Mouse (Mus musculus): Measurements from ENCODE around the gene Mas1. TPM values are rescaled to one million over a fixed set of nuclear protein-coding genes. Genes with fewer than 3 reads are reported as not detected.
A peak's percentile ranks its signal among the peaks of the same experiment; 100 is the strongest.

The Mas1 gene
- polyA plus RNA-seq, 1 experiment from 2014 or later, result 0.78 TPM

DNA sequence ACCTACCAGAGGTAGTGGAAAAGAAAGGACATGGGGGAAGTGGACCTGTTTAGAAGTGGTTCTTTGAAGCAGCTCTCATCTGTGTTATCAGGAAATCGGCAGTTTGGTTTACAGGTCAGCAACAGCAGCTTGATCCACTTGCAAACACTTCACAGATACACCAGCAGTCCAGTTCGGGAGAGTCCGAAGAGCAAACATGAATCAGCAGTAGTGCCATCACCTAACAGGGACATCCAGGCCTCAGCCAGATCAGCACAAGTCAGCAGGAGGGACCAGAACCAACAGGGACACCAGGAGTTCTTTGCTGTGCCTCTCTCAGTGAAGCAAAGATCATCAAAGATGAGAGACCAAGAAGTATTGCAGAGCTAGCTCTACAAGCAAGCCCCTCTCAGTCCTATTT lies 53.4 kb downstream of the Mas1 start:
- Histone ChIP-seq H3K27me3 (replicated peaks; ENCODE audit: control insufficient read depth, insufficient read depth, low read length) (no peaks in the 10 kb centered on the region), H3K9me3 (ENCODE audit: control insufficient read depth, low read length) (peaks cover 21% of the 10 kb centered on the region), H3K4me3 (ENCODE audit: low read length) (no peak overlapping the region), H3K9ac (ENCODE audit: low read depth, low read length) (no peak overlapping the region), H3K4me1 (ENCODE audit: control insufficient read depth, insufficient read depth, low read length) (peaks cover 10% of the 10 kb centered on the region), H3K4me2 (ENCODE audit: low read depth, low read length) (no peak overlapping the region), H3K36me3 (ENCODE audit: control insufficient read depth, insufficient read depth, low read length) (peaks cover 25% of the 10 kb centered on the region), H3K27ac (ENCODE audit: low read length) (no peak overlapping the region)
- WGBS, result 65% methylated on average over 3 of the region's 3 CpGs
- no peak for ATAC-seq

DNA sequence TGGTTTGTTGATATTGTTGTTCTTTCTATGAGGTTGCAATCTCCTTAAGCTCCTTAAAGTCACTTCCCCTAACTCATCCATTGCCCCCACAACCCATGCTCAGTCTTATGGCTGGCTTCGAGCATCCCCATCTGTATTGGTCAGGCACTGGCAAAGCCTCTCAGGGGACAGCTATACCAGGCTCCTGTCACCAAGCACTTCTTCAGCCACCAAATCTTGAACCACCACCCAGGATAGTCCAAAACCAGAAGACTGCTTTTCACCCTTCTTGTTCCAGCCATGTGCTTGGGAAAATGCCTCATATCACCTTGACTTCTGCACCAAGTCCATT lies 57.0 kb downstream of the Mas1 start:
- Histone ChIP-seq H3K27me3 (replicated peaks; ENCODE audit: control insufficient read depth, insufficient read depth, low read length) (no peaks in the 10 kb centered on the region), H3K9me3 (ENCODE audit: control insufficient read depth, low read length) (peaks cover 4% of the 10 kb centered on the region), H3K27ac (ENCODE audit: low read length) (peak overlapping the region; percentile 94; the same call in 1 of the 2 replicates), H3K4me1 (ENCODE audit: control insufficient read depth, insufficient read depth, low read length) (peaks cover 18% of the 10 kb centered on the region), H3K9ac (ENCODE audit: low read depth, low read length) (no peak overlapping the region), H3K36me3 (ENCODE audit: control insufficient read depth, insufficient read depth, low read length) (peaks cover 4% of the 10 kb centered on the region; the same call in 1 of the 2 replicates), H3K4me2 (ENCODE audit: low read depth, low read length) (no peak overlapping the region), H3K4me3 (ENCODE audit: low read length) (no peak overlapping the region)
- 95% methylated on average over 1 of the region's 1 CpGs for WGBS
- peak; percentile 10; the same call in 1 of the 2 replicates for ATAC-seq

DNA sequence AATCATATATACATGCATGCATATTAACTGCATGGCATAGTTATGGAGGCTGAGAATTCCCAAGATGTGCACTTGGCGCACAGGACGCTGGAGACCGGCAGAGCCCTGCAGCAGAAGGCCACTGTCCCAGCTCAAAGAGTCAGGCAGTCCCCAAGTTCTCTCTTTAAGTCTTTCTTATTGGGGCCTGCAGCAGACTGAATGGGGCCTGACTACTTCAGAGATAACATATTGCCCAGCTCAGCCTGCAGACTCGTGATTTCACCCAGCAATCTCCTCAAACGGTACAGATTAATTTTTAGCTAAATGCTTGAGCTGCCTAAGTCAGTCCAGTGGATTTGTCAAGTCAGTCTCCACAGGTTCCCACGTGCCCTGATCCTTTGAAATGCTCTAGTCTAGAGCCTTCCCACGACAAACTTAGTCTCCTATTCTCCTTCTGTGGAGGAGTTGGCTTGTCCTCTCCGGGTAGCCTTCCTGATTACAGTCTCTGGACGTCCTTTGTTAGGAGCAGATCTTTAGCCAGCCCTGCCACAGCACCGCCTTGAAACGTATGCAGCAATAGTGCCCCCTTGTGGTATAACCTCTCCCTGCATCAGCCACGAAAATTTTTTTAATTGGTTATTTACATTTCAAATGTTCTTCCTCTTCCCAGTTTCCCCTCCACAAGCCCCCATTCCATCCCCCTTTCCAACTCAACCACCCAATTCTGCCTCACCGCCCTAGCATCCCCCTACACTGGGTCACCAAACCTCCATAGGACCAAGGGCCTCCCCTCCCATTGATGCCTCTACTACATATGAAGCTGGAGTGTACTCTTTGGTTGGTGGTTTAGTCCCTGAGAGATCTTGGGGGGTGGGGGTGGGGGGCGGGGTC lies 57.6 kb downstream of the Mas1 start:
- peaks cover 18% of the 10 kb centered on the region for H3K4me1 ChIP-seq (ENCODE audit: control insufficient read depth, insufficient read depth, low read length)
- peaks cover 4% of the 10 kb centered on the region; the same call in 1 of the 2 replicates for H3K36me3 ChIP-seq (ENCODE audit: control insufficient read depth, insufficient read depth, low read length)
- 10% methylated on average over 14 of the region's 14 CpGs for WGBS
- no peak overlapping the region for H3K4me3 ChIP-seq (ENCODE audit: low read length)
- no peaks in the 10 kb centered on the region for H3K27me3 ChIP-seq (replicated peaks; ENCODE audit: control insufficient read depth, insufficient read depth, low read length)
- H3K4me2 ChIP-seq (ENCODE audit: low read depth, low read length), result peak overlapping the region; percentile 14; the same call in 1 of the 2 replicates
- H3K9ac ChIP-seq (ENCODE audit: low read depth, low read length), result peak overlapping the region; percentile 64
- H3K9me3 ChIP-seq (ENCODE audit: control insufficient read depth, low read length), result peaks cover 4% of the 10 kb centered on the region
- ATAC-seq, result peak; percentile 91
- peak overlapping the region; percentile 94 for H3K27ac ChIP-seq (ENCODE audit: low read length)

DNA sequence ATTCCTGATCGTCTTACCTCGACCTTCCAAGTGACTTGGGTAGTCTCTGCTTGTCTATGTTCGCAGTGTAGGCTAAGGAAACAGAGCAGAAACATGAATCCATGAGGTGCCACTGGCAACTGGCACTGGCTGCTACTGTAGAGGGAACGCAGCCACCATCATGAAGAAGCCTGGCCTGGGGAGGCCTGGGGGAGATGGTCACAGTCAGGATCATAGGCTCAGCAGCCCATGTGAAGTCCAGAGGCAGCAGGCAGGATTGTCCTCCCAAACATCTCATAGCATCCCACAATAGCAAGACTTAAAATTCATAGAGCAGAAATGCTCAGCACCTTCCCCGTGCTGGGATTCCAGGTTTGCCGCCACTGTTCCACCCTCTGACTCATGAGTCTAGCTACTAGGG lies 59.1 kb downstream of the Mas1 start:
- Histone ChIP-seq H3K27me3 (replicated peaks; ENCODE audit: control insufficient read depth, insufficient read depth, low read length) (no peaks in the 10 kb centered on the region), H3K4me2 (ENCODE audit: low read depth, low read length) (no peak overlapping the region), H3K27ac (ENCODE audit: low read length) (peak overlapping the region; percentile 59; the same call in 1 of the 2 replicates), H3K4me3 (ENCODE audit: low read length) (no peak overlapping the region), H3K9me3 (ENCODE audit: control insufficient read depth, low read length) (peaks cover 4% of the 10 kb centered on the region), H3K9ac (ENCODE audit: low read depth, low read length) (0 out of 2 replicates have a peak overlapping the region, but pooled peaks have one; percentile 21), H3K4me1 (ENCODE audit: control insufficient read depth, insufficient read depth, low read length) (peaks cover 18% of the 10 kb centered on the region), H3K36me3 (ENCODE audit: control insufficient read depth, insufficient read depth, low read length) (no peaks in the 10 kb centered on the region)
- ATAC-seq, result no peak
- 86% methylated on average over 6 of the region's 6 CpGs for WGBS

DNA sequence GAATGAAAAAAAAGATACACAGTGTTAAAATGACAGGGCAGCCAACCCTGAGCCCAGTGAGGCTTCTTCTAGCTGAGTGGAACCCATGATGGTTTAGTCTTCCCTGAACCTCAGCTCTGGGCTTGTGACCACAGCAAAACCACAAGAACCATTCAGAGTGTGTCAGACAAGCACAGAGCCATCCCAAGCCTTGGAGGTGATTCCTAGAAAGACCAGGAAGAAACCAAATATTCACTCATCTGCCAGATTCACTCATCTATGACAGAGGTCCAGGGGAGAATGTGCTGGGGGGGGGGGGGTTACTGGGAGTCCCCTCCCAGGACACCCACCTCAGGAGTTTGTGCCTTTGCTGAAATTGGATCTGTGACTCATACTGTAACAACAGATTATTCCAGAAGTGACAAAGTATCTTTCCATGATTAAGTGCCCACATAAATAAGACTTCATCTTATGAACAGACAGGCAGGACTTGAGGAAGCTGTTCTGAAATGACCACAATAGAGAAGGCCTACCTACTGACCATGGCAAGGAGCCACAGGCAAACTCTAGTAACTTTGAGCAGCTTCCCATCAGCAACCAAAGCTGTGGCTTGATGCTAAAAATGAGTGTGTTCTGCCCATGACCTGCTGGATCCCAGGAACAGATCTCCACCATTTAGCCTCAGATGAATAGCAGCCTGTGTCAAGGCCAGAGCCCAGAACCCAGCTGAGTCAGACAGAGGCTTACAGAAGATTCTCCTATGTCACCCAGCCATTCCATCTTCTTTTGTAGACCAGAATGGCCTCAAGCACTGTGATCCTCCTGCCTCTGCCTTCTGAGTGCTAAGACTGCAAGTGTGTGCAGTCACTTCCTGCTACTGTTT lies 63.1 kb downstream of the Mas1 start:
- Histone ChIP-seq H3K4me3 (ENCODE audit: low read length) (no peak overlapping the region), H3K4me2 (ENCODE audit: low read depth, low read length) (no peak overlapping the region), H3K36me3 (ENCODE audit: control insufficient read depth, insufficient read depth, low read length) (no peaks in the 10 kb centered on the region), H3K27me3 (replicated peaks; ENCODE audit: control insufficient read depth, insufficient read depth, low read length) (no peaks in the 10 kb centered on the region), H3K9me3 (ENCODE audit: control insufficient read depth, low read length) (no peaks in the 10 kb centered on the region), H3K27ac (ENCODE audit: low read length) (no peak overlapping the region), H3K4me1 (ENCODE audit: control insufficient read depth, insufficient read depth, low read length) (peaks cover 19% of the 10 kb centered on the region), H3K9ac (ENCODE audit: low read depth, low read length) (no peak overlapping the region)
- ATAC-seq, result no peak

DNA sequence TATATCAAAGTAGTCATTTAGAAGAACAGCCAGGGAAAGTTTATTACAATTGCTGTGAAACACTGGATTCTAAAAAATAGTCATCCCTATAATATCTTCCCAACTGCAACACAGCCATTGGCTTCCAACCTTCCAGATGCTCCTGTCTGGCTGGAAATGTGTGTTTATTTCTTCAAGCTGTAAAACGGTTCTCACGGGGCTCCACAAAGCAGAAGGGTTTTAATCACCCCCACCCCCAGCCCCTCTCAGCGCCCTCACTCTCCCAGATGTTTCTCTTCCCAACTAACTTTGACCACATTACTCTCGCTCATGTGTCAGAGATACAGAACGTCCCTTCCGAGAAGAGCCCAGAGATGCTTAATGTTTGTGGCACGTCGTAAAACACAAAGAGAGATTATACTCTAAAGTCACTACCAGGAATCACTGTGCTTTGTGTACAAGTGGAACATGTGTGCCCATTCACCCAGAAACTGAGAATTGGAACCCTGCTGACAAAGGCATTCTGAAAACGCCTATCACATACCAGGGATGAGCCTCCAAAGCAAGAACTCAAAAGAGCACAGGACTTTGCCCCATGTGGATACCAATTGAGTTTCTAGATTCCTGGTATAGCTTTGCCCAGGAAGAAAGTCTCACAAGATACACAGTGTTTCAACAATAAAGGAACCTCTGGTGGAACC lies 65.9 kb downstream of the Mas1 start:
- no peak overlapping the region for H3K9ac ChIP-seq (ENCODE audit: low read depth, low read length)
- 34% methylated on average over 9 of the region's 9 CpGs for WGBS
- no peak overlapping the region for H3K4me2 ChIP-seq (ENCODE audit: low read depth, low read length)
- no peak overlapping the region for H3K4me3 ChIP-seq (ENCODE audit: low read length)
- H3K27me3 ChIP-seq (replicated peaks; ENCODE audit: control insufficient read depth, insufficient read depth, low read length), result no peaks in the 10 kb centered on the region
- no peaks in the 10 kb centered on the region for H3K36me3 ChIP-seq (ENCODE audit: control insufficient read depth, insufficient read depth, low read length)
- ATAC-seq, result no peak
- no peaks in the 10 kb centered on the region for H3K9me3 ChIP-seq (ENCODE audit: control insufficient read depth, low read length)
- H3K27ac ChIP-seq (ENCODE audit: low read length), result peak overlapping the region; percentile 10
- H3K4me1 ChIP-seq (ENCODE audit: control insufficient read depth, insufficient read depth, low read length), result peaks cover 18% of the 10 kb centered on the region

DNA sequence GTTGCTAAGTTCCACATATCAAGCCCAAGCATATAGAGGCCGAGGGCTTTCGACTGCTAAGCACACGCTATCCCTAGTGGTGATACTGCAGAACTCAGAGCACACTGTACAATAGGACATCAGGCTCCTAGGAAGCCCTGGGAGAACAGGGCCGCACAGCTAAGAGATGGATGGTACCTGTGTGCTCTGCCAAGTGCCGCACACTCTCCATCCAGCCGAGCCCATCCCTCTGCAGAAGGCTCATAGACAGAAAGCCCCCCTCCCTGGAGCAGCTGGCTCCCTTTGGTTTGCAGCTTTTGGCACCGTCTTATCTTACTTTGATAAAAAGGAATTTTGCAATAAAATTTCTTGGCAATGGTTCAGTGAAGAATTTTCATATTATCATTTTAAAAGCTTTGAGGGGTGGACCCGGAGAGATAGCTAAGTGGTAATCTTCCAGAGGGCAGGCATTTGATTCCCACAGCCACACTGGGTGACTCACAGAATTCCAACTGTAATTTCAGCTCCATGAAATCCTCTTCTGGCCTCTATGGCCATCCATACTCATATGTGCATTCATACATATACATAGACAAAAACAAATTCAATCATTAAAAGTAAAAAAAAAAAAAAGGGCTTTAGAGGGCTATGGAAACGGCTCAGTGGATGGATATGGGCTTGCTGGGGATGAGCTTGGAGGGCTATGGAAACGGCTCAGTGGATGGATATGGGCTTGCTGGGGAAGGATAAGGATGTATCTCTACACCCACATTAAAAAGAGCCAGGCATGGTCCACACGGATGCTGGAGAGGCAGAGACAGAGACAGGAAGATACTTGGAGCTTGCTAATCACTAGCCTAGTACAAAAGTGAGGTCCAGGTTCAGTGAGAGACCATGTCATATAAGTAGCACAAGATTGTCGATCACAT lies 68.3 kb downstream of the Mas1 start:
- Histone ChIP-seq H3K27me3 (replicated peaks; ENCODE audit: control insufficient read depth, insufficient read depth, low read length) (no peaks in the 10 kb centered on the region), H3K4me2 (ENCODE audit: low read depth, low read length) (no peak overlapping the region), H3K4me3 (ENCODE audit: low read length) (no peak overlapping the region), H3K36me3 (ENCODE audit: control insufficient read depth, insufficient read depth, low read length) (no peaks in the 10 kb centered on the region), H3K4me1 (ENCODE audit: control insufficient read depth, insufficient read depth, low read length) (peaks cover 32% of the 10 kb centered on the region), H3K9me3 (ENCODE audit: control insufficient read depth, low read length) (no peaks in the 10 kb centered on the region), H3K27ac (ENCODE audit: low read length) (peak overlapping the region; percentile 9), H3K9ac (ENCODE audit: low read depth, low read length) (no peak overlapping the region)
- peak; percentile 84 for ATAC-seq
- WGBS, result 53% methylated on average over 12 of the region's 12 CpGs

DNA sequence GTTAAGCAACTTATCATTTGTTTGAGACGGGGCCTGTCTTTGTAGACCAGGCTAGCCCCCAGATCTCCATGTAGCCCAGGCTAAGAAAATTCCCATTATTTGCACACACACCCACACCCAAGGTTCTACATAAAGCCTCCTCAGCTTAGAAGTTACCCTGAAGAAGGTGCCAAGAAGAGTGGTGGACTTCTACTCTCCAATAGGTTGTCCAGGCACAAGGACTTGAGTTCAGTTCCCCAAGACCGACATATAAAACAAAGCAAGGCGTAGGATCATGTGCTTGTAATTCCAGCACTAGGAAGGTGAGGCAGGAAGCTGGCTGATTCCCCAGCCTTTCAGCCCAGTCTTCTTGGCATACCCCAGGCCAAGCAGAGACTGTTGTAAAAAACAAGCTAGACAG lies 69.4 kb downstream of the Mas1 start:
- H3K27ac ChIP-seq (ENCODE audit: low read length), result no peak overlapping the region; the same call in 1 of the 2 replicates
- H3K4me3 ChIP-seq (ENCODE audit: low read length), result no peak overlapping the region
- no peaks in the 10 kb centered on the region for H3K9me3 ChIP-seq (ENCODE audit: control insufficient read depth, low read length)
- H3K4me2 ChIP-seq (ENCODE audit: low read depth, low read length), result no peak overlapping the region
- 91% methylated on average over 3 of the region's 3 CpGs for WGBS
- H3K27me3 ChIP-seq (replicated peaks; ENCODE audit: control insufficient read depth, insufficient read depth, low read length), result no peaks in the 10 kb centered on the region
- H3K9ac ChIP-seq (ENCODE audit: low read depth, low read length), result no peak overlapping the region
- ATAC-seq, result no peak
- H3K4me1 ChIP-seq (ENCODE audit: control insufficient read depth, insufficient read depth, low read length), result peaks cover 42% of the 10 kb centered on the region
- no peaks in the 10 kb centered on the region for H3K36me3 ChIP-seq (ENCODE audit: control insufficient read depth, insufficient read depth, low read length)

All from intestine, embryonic 16.5 days (tissue).